Mouse (Mus musculus): ENCODE results near the gene Polr1b. TPM values are rescaled to one million over a fixed set of nuclear protein-coding genes. Genes with fewer than 3 reads are reported as not detected.

Polr1b gene
- total RNA-seq, 4 experiments from 2014 or later: 19.7 to 22.1 (median 21.2) TPM

DNA sequence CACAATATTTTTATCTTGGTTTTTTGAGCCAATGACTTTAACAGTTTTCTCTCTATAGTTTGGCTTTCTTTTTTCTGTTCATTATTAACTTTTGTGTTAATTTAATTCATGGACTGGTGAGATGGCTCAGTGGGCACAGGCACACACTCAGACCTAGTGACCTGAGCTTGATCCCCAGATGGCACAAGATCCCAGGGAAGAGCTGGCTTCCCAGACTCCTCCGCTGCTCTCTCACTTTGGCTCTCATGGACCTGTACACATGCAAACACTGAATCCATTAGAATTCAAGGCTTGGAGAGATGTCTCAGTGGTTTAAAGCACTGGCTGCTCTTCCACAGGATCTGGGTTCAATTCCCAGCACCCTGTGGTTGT lies 15.6 kb downstream of the Polr1b start:
- no peak for DNase-seq (ENCODE audit: low spot score in 2 of 2)

GRCm38 (mm10) chr2:129118061-129118460 lies 17.3 kb downstream of the Polr1b start:
- no peak for DNase-seq (ENCODE audit: low spot score in 2 of 2)

GRCm38 (mm10) chr2:129121986-129122385 lies 21.2 kb downstream of the Polr1b start:
- no peak for DNase-seq (ENCODE audit: low spot score in 2 of 2)

GRCm38 (mm10) chr2:129129412-129129929 lies 28.7 kb downstream of the Polr1b start, which contains the start of gene Chchd5:
Gene Chchd5 (plus strand): TSS chr2:129129700.
- DNase-seq (ENCODE audit: low spot score in 2 of 2): peak; percentile 96 to 98

GRCm38 (mm10) chr2:129129987-129130545 lies 29.3 kb downstream of the Polr1b start:
- no peak for DNase-seq (ENCODE audit: low spot score in 2 of 2)

GRCm38 (mm10) chr2:129130776-129131175 lies 30.0 kb downstream of the Polr1b start:
- DNase-seq (ENCODE audit: low spot score in 2 of 2): no peak

DNA sequence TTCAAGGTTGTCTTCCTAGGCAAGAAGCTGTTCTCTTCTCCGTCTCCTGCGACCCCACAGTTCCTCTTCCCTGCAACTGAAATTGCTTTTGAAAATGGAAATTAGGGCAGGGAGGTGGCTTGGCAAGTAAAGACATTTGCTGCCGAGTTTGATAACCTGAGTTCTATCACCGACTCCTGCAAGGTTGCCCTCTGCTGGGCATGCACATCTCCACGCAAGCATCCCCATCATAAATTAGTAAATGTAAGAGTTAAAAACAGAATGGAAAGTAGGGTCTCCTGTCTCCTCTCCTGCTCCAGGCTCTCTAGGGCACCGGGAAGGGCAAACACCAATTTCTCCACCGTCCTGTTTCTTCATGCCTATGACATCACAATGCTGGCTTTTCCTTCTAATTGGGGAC lies 31.4 kb downstream of the Polr1b start:
- DNase-seq (ENCODE audit: low spot score in 2 of 2): no peak

DNA sequence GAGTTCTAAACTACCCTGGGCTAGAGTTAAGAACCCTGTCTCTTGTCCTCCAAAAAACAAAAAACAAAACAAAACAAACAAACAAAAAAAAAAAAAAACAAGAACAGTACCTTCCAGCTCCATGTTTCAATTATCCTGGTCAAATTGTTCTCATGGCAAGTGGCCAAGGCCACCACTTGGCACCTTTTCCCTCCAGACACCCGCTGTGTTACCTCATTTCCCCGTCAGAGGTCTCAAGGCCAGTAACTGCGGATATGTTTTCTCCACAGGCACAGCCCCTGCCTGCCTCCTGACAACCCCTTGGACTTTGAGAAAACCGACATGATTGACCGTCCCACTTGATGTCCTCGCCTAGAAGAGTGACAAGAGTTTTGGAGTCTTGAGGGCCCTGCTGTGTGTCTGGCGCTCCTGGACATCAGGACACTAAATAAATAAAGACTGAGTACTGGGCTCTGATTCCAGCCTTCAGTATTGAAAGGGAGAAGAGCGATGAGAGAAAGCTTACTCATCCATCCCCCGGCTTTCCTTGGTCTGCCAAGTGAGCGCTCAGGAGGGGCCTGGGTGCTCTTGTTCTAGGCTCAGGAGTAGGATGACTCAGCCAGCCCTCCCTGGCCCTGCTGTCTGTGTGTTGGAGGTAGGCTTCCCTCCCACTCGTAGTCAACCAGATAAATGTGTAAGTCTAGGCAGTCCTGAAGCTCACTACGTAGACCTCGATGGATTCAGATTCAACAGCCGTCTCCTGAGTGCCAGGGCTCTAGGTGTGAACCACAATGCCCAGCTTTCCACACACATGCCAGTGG lies 32.4 kb downstream of the Polr1b start:
- peak; percentile 69 to 75 for DNase-seq (ENCODE audit: low spot score in 2 of 2)

- peak; percentile 64 to 68 for DNase-seq (ENCODE audit: low spot score in 2 of 2)
Observed at GRCm38 (mm10) chr2:129139906-129140305, 39.1 kb downstream of the Polr1b start.

DNA sequence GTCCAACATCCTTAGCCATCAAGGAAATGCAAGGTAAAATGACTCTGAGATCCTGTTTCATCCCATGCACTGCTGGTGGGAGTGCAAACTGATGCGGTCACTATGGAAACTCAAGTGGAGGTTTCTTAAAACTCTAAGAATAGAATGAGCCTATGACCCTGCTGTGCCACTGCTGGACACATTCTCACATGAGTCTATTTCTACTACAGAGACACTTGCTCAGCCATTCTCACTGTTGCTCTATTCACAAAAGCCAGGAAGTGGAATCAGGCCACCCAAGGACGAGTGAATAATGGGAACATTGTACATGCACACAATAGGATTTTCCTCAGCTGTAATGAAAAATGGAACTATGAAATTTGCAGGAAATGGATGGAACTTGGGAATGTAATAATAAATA lies 48.0 kb downstream of the Polr1b start:
- DNase-seq (ENCODE audit: low spot score in 2 of 2): no peak

GRCm38 (mm10) chr2:129150386-129150785 lies 49.6 kb downstream of the Polr1b start:
- no peak for DNase-seq (ENCODE audit: low spot score in 2 of 2)

GRCm38 (mm10) chr2:129151111-129151510 lies 50.3 kb downstream of the Polr1b start:
- no peak for DNase-seq (ENCODE audit: low spot score in 2 of 2)

DNA sequence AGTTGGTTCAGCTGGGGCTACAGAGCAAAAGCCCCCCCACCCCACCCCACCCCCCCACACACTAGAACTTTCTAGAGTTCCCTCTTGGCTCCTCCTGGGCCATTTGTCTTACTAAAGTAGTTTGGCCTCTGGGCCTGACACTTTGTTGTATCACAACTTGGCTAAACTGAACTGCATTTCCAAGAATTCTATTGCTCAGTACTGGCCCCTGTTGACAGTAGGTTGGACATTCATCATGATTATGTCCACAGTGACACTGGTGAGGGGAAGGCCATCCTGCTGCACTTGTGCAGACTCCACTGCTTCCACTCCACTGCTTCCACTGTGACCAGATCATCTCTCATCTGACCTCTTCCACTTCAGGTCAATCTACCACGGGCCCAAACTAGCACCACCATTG lies 52.0 kb downstream of the Polr1b start:
- no peak for DNase-seq (ENCODE audit: low spot score in 2 of 2)

DNA sequence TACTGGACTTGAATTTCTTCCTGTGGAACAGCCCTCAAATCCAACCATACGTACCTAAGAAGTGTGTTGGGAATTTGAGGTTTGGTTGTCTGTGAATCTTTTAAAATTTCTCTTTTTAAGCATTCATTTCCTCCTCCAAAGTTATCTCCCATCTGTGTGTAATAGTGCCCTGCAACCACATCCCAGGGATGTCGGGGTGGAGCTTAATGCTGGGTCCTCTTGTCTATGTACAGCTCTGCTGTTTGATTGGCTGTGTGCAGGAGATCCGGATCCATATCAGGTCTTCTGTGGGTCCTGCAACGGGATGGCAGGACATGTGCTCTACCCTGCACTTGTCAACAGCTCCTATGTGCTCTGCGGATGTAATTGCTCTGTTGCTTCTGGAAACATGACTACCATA lies 64.0 kb downstream of the Polr1b start:
- no peak for DNase-seq (ENCODE audit: low spot score in 2 of 2)

DNA sequence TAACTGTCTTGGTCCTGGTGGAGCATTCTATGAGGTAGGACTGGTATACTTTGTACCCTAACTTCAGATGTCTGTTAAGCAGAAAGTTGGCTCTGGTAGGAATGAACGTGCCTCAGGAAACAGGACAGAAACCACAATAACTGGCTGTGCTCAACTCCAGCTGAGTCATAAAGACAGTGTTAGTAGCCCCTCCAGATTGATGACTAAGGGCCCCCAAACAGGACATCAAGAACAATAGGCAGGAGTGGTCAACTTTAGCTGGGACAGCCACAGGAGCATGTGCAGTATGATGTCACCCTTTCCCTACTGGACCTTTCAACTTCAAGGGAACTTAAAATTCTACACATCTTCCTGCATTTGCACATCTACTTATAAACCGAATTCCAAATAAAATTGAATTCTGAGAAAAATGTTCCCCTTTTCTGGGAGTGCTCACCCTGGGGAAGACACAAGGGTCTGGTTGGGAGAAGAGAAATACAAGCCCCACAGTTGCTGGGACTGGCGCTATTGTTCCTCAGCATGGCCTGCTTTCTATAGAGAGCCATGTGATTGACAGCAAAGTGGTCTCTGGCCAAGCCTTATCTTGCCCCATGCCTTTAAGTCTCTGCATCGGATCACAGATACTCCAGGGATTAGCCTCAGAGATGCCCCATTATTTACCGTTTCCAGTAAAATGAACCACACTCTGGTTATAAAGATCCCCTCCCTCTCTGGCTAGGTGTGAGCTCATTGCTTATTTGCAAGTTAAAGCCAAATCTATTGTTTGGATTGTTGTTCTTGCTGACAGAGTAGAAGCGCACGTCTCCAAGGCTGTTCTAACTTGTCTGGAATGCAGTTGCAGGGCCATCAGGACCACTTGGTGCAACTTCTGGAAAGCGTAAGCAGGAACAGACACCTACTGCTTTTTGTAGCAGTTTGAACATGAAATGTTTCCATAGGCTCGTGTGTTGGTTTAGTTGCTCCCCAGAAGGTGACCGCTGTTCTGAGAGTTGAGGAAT lies 66.0 kb downstream of the Polr1b start:
- DNase-seq (ENCODE audit: low spot score in 2 of 2): no peak

GRCm38 (mm10) chr2:129173386-129173785 lies 72.6 kb downstream of the Polr1b start:
- no peak for DNase-seq (ENCODE audit: low spot score in 2 of 2)

GRCm38 (mm10) chr2:129174474-129174873 lies 73.7 kb downstream of the Polr1b start:
- DNase-seq (ENCODE audit: low spot score in 2 of 2): peak; percentile 36 to 56

DNA sequence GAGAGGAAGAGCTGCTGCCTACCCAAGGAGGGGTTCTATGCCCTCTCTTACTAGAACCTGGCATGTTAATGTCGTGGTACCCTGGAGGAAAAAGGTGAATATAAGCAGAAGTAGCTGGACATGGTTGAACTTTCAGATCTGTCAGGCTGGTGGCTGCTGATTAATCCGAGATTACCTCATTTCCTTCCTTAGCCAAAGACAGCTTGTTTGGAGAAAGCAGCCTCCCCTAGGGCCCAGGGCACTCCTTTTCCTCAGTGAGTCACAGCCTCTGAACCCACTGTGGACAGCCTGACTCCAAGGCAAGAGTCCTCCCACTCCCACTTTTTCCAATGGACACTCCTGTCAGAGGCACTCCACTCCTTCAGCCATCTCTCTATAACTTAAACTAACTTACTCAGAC lies 74.8 kb downstream of the Polr1b start:
- no peak for DNase-seq (ENCODE audit: low spot score in 2 of 2)

Data from layer of hippocampus, adult 8-10 months (tissue).